Mouse (Mus musculus) R1 (cell line): ENCODE data around the gene Mamstr.

Experiments used
- DNase-seq: peaks from one replicate; pipeline ENCODE4 v3.0.0-alpha.2; 2018; ENCODE audit warnings: low read depth, low spot score

Gene Mamstr

GRCm38 (mm10) chr7:45639561-45640027, at the start of gene Mamstr:
Mamstr (plus strand) TSS chr7:45639977.
- DNase-seq = peak; percentile 77

- DNase-seq = peak; percentile 57
Measured at GRCm38 (mm10) chr7:45590874-45591273, 48.9 kb upstream of the Mamstr start.

GRCm38 (mm10) chr7:45591880-45592279, 47.9 kb upstream of the Mamstr start:
- no peak for DNase-seq

GRCm38 (mm10) chr7:45593118-45593815, 46.5 kb upstream of the Mamstr start:
- DNase-seq = peak; percentile 84

- DNase-seq = peak; percentile 86
Measured at GRCm38 (mm10) chr7:45595176-45595575, 44.6 kb upstream of the Mamstr start.

GRCm38 (mm10) chr7:45596107-45596506, 43.7 kb upstream of the Mamstr start:
- DNase-seq = no peak

- no peak for DNase-seq
Measured at GRCm38 (mm10) chr7:45597013-45597412, 42.8 kb upstream of the Mamstr start.

GRCm38 (mm10) chr7:45597527-45597926, 42.2 kb upstream of the Mamstr start:
- no peak for DNase-seq

GRCm38 (mm10) chr7:45598960-45599879, 40.6 kb upstream of the Mamstr start:
- DNase-seq = no peak

GRCm38 (mm10) chr7:45605704-45606289, 34.0 kb upstream of the Mamstr start:
- no peak for DNase-seq

- no peak for DNase-seq
Measured at GRCm38 (mm10) chr7:45609511-45609910, 30.3 kb upstream of the Mamstr start.

- no peak for DNase-seq
Measured at GRCm38 (mm10) chr7:45616277-45616676, 23.5 kb upstream of the Mamstr start.

- DNase-seq = no peak
Measured at GRCm38 (mm10) chr7:45617042-45617695, 22.6 kb upstream of the Mamstr start, which contains the start of gene Fut1. Fut1 (plus strand) TSS chr7:45617289.

GRCm38 (mm10) chr7:45618316-45618715, 21.5 kb upstream of the Mamstr start:
- DNase-seq = no peak

- no peak for DNase-seq
Measured at GRCm38 (mm10) chr7:45619592-45619991, 20.2 kb upstream of the Mamstr start.

- peak; percentile 92 for DNase-seq
Measured at GRCm38 (mm10) chr7:45621443-45621842, 18.3 kb upstream of the Mamstr start, which contains the start of gene Izumo1. Izumo1 (plus strand) TSS chr7:45621811.

- no peak for DNase-seq
Measured at GRCm38 (mm10) chr7:45623507-45623906, 16.3 kb upstream of the Mamstr start.

GRCm38 (mm10) chr7:45624718-45625117, 15.1 kb upstream of the Mamstr start:
- DNase-seq = no peak

GRCm38 (mm10) chr7:45625481-45625880, 14.3 kb upstream of the Mamstr start:
- no peak for DNase-seq

GRCm38 (mm10) chr7:45626571-45627076, 13.2 kb upstream of the Mamstr start:
- no peak for DNase-seq

GRCm38 (mm10) chr7:45627261-45627660, 12.5 kb upstream of the Mamstr start, which contains the start of gene Rasip1:
Rasip1 (plus strand) TSS chr7:45627488.
- no peak for DNase-seq
